Mouse (Mus musculus) embryonic fibroblast, embryonic 13.5 days (primary cell): ENCODE measurements at regions not wholly inside any gene's neighbourhood (a gene's known extent, or its start where the extent isn't known, plus 50 kb on each side); places are given as distances from the start of the nearest gene placed in this dataset.

Experiments used
- H3K27ac ChIP-seq: 2 replicates; pipeline ENCODE4 v1.5.1; 2012; ENCODE audit warnings: low read length, control low read depth, inconsistent platforms; ENCODE audit not compliant: insufficient read depth
- H3K4me1 ChIP-seq: 2 replicates; pipeline ENCODE4 v1.6.1; 2011; ENCODE audit warnings: low read length; ENCODE audit not compliant: control insufficient read depth, insufficient read depth
- H3K4me3 ChIP-seq: 2 replicates; pipeline ENCODE4 v1.5.1; 2011; ENCODE audit warnings: mild to moderate bottlenecking, control low read depth, low read length; ENCODE audit not compliant: insufficient read depth
- CTCF ChIP-seq: IDR thresholded peaks from 2 replicates; pipeline ENCODE4 v1.5.1; 2011; ENCODE audit warnings: mild to moderate bottlenecking, control low read depth, low read length, moderate library complexity, borderline replicate concordance; ENCODE audit not compliant: insufficient read depth
- POLR2A ChIP-seq: IDR thresholded peaks from 2 replicates; pipeline ENCODE4 v1.6.1; 2011; ENCODE audit warnings: low read depth, mild to moderate bottlenecking, control low read depth, low read length, moderate library complexity

- Histone ChIP-seq H3K27ac (no peak overlapping the region), H3K4me3 (no peak overlapping the region), H3K4me1 (no peaks in the 10 kb centered on the region)
- TF ChIP-seq CTCF (no peak), POLR2A (no peak)
Observed at GRCm38 (mm10) chr5:119381495-119381894, 289.0 kb upstream of the Tbx3 start.

- H3K27ac ChIP-seq = no peak overlapping the region
- TF ChIP-seq CTCF = no peak
- no peak for TF ChIP-seq POLR2A
- no peaks in the 10 kb centered on the region; the same call in 1 of the 2 replicates for H3K4me1 ChIP-seq
- no peak overlapping the region for H3K4me3 ChIP-seq
Observed at GRCm38 (mm10) chr5:119385506-119385905, 285.0 kb upstream of the Tbx3 start.

GRCm38 (mm10) chr5:119386821-119387220 is 283.6 kb upstream of the Tbx3 start:
- TF ChIP-seq CTCF (no peak), POLR2A (no peak)
- H3K4me1 ChIP-seq = no peaks in the 10 kb centered on the region; the same call in 1 of the 2 replicates
- H3K4me3 ChIP-seq = no peak overlapping the region
- H3K27ac ChIP-seq = no peak overlapping the region

- Histone ChIP-seq H3K4me1 (no peaks in the 10 kb centered on the region; the same call in 1 of the 2 replicates), H3K4me3 (no peak overlapping the region), H3K27ac (no peak overlapping the region)
- no peak for TF ChIP-seq CTCF
- TF ChIP-seq POLR2A = no peak
Observed at GRCm38 (mm10) chr5:119387261-119387660, 283.2 kb upstream of the Tbx3 start.

GRCm38 (mm10) chr5:119388841-119389240 is 281.6 kb upstream of the Tbx3 start:
- Histone ChIP-seq H3K4me1 (no peaks in the 10 kb centered on the region; the same call in 1 of the 2 replicates), H3K4me3 (no peak overlapping the region), H3K27ac (no peak overlapping the region)
- TF ChIP-seq CTCF (no peak), POLR2A (no peak)

GRCm38 (mm10) chr5:119389384-119389783 is 281.1 kb upstream of the Tbx3 start:
- TF ChIP-seq POLR2A = no peak
- no peak for TF ChIP-seq CTCF
- Histone ChIP-seq H3K4me3 (no peak overlapping the region), H3K27ac (no peak overlapping the region), H3K4me1 (no peaks in the 10 kb centered on the region; the same call in 1 of the 2 replicates)

GRCm38 (mm10) chr5:119389857-119390256 is 280.6 kb upstream of the Tbx3 start:
- Histone ChIP-seq H3K27ac (no peak overlapping the region), H3K4me1 (no peaks in the 10 kb centered on the region; the same call in 1 of the 2 replicates), H3K4me3 (no peak overlapping the region)
- no peak for TF ChIP-seq POLR2A
- TF ChIP-seq CTCF = no peak

GRCm38 (mm10) chr5:119398475-119398874 is 272.0 kb upstream of the Tbx3 start:
- no peak overlapping the region for H3K27ac ChIP-seq
- TF ChIP-seq CTCF = no peak
- TF ChIP-seq POLR2A = no peak
- H3K4me1 ChIP-seq = no peaks in the 10 kb centered on the region
- H3K4me3 ChIP-seq = no peak overlapping the region

GRCm38 (mm10) chr5:119400223-119400935 is 270.1 kb upstream of the Tbx3 start:
- no peaks in the 10 kb centered on the region for H3K4me1 ChIP-seq
- no peak overlapping the region for H3K27ac ChIP-seq
- no peak for TF ChIP-seq POLR2A
- TF ChIP-seq CTCF = no peak
- no peak overlapping the region for H3K4me3 ChIP-seq

- Histone ChIP-seq H3K4me3 (no peak overlapping the region), H3K4me1 (no peaks in the 10 kb centered on the region), H3K27ac (no peak overlapping the region)
- TF ChIP-seq POLR2A (no peak), CTCF (no peak)
Observed at GRCm38 (mm10) chr5:119401915-119402314, 268.6 kb upstream of the Tbx3 start.

- H3K4me3 ChIP-seq = no peak overlapping the region
- no peak overlapping the region for H3K27ac ChIP-seq
- 0 out of 2 replicates have a peak, but pooled peaks cover 2% of the 10 kb centered on the region for H3K4me1 ChIP-seq
- TF ChIP-seq CTCF (no peak), POLR2A (no peak)
Observed at GRCm38 (mm10) chr5:119402651-119403050, 267.8 kb upstream of the Tbx3 start.

- TF ChIP-seq POLR2A = no peak
- H3K4me1 ChIP-seq = 0 out of 2 replicates have a peak, but pooled peaks cover 2% of the 10 kb centered on the region
- no peak overlapping the region for H3K27ac ChIP-seq
- H3K4me3 ChIP-seq = no peak overlapping the region
Observed at GRCm38 (mm10) chr5:119410966-119411365, 259.5 kb upstream of the Tbx3 start.
